Mouse (Mus musculus): ENCODE results near the gene Rnf166.

- TF ChIP-seq CTCF (IDR thresholded peaks at IDR 0.05; ENCODE audit: borderline replicate concordance, control insufficient read depth, extremely low read depth, insufficient read depth, low read length, poor library complexity) (no peak), POLR2A (IDR thresholded peaks at IDR 0.05; ENCODE audit: control insufficient read depth, extremely low read depth, insufficient read depth, low read length, poor library complexity) (peak; percentile 43; the same call in 1 of the 2 replicates)
These were observed 43.2 kb downstream of the Rnf166 start, which contains the start of gene Cyba for GRCm38 (mm10) chr8:122432443-122433268.

Data from thymus, adult 2 months (tissue).